Mouse (Mus musculus) c-Kit-positive CD71-negative TER-119-negative erythroid progenitor cells, embryonic 14.5 days (primary cell): ENCODE results near the gene Tmem156.

Source experiments
- DNase-seq: peaks from one replicate; pipeline ENCODE4 v3.0.0-alpha.2; 2013; ENCODE audit warnings: low read depth

Tmem156 gene

GRCm38 (mm10) chr5:65096805-65097204 is 4.9 kb upstream of the Tmem156 start:
- no peak for DNase-seq

- no peak for DNase-seq
Measured at GRCm38 (mm10) chr5:65096082-65096481, 4.2 kb upstream of the Tmem156 start.

- DNase-seq: no peak
Measured at GRCm38 (mm10) chr5:65094902-65095545, 3.1 kb upstream of the Tmem156 start.

- no peak for DNase-seq
Measured at GRCm38 (mm10) chr5:65093769-65094168, 1.8 kb upstream of the Tmem156 start.

GRCm38 (mm10) chr5:65091184-65091858 is 611 bp downstream of the Tmem156 start:
- DNase-seq: no peak

- no peak for DNase-seq
Measured at GRCm38 (mm10) chr5:65089707-65090106, 2.2 kb downstream of the Tmem156 start.

- DNase-seq: no peak
Measured at GRCm38 (mm10) chr5:65086522-65086921, 5.4 kb downstream of the Tmem156 start.

GRCm38 (mm10) chr5:65081836-65082235 is 10.1 kb downstream of the Tmem156 start:
- DNase-seq: no peak

GRCm38 (mm10) chr5:65079881-65080280 is 12.1 kb downstream of the Tmem156 start:
- no peak for DNase-seq

- no peak for DNase-seq
Measured at GRCm38 (mm10) chr5:65078081-65078480, 13.9 kb downstream of the Tmem156 start.

- DNase-seq: no peak
Measured at GRCm38 (mm10) chr5:65076748-65077147, 15.2 kb downstream of the Tmem156 start.

- no peak for DNase-seq
Measured at GRCm38 (mm10) chr5:65076087-65076486, 15.8 kb downstream of the Tmem156 start.

- no peak for DNase-seq
Measured at GRCm38 (mm10) chr5:65074693-65075092, 17.2 kb downstream of the Tmem156 start.

GRCm38 (mm10) chr5:65073247-65073646 is 18.7 kb downstream of the Tmem156 start:
- DNase-seq: no peak

- DNase-seq: no peak
Measured at GRCm38 (mm10) chr5:65071689-65072118, 20.2 kb downstream of the Tmem156 start.

- DNase-seq: no peak
Measured at GRCm38 (mm10) chr5:65069872-65070271, 22.1 kb downstream of the Tmem156 start.

- DNase-seq: no peak
Measured at GRCm38 (mm10) chr5:65068166-65068565, 23.8 kb downstream of the Tmem156 start.

GRCm38 (mm10) chr5:65063266-65063665 is 28.7 kb downstream of the Tmem156 start:
- DNase-seq: no peak

- no peak for DNase-seq
Measured at GRCm38 (mm10) chr5:65062236-65062635, 29.7 kb downstream of the Tmem156 start.

GRCm38 (mm10) chr5:65059806-65060205 is 32.1 kb downstream of the Tmem156 start:
- DNase-seq: no peak

GRCm38 (mm10) chr5:65057596-65057995 is 34.3 kb downstream of the Tmem156 start:
- no peak for DNase-seq

- no peak for DNase-seq
Measured at GRCm38 (mm10) chr5:65051513-65051912, 40.4 kb downstream of the Tmem156 start.

- DNase-seq: no peak
Measured at GRCm38 (mm10) chr5:65049880-65050279, 42.1 kb downstream of the Tmem156 start.
